Mouse (Mus musculus) natural killer cell, adult 2 months (primary cell): Measurements from ENCODE around the gene Smurf1.
A peak's percentile ranks its signal among the peaks of the same experiment; 100 is the strongest.

Experiments used
- DNase-seq, 2 experiments: peaks; one replicate each; pipeline ENCODE4 v3.0.0; 2022; ENCODE audit warnings: low spot score in 2 of 2

Gene Smurf1

GRCm38 (mm10) chr5:144965639-144966351 lies at the start of gene Smurf1:
Gene Smurf1 (minus strand): TSS chr5:144965847.
- peak; percentile 59 to 77 for DNase-seq

GRCm38 (mm10) chr5:145014278-145014677 lies 48.6 kb upstream of the Smurf1 start:
- DNase-seq = no peak

- DNase-seq = no peak
Measured at GRCm38 (mm10) chr5:145008878-145009659, 43.4 kb upstream of the Smurf1 start.

- DNase-seq = no peak
Measured at GRCm38 (mm10) chr5:145005596-145005995, 39.9 kb upstream of the Smurf1 start.

GRCm38 (mm10) chr5:145004495-145004894 lies 38.8 kb upstream of the Smurf1 start:
- no peak for DNase-seq

GRCm38 (mm10) chr5:145003362-145003761 lies 37.7 kb upstream of the Smurf1 start:
- DNase-seq = no peak

- no peak for DNase-seq
Measured at GRCm38 (mm10) chr5:144998491-144998890, 32.8 kb upstream of the Smurf1 start.

- no peak for DNase-seq
Measured at GRCm38 (mm10) chr5:144990481-144990880, 24.8 kb upstream of the Smurf1 start.

- DNase-seq = no peak
Measured at GRCm38 (mm10) chr5:144990051-144990450, 24.4 kb upstream of the Smurf1 start.

- DNase-seq = no peak
Measured at GRCm38 (mm10) chr5:144989061-144989405, 23.4 kb upstream of the Smurf1 start.

GRCm38 (mm10) chr5:144988340-144989060 lies 22.9 kb upstream of the Smurf1 start:
- no peak for DNase-seq

GRCm38 (mm10) chr5:144987561-144987960 lies 21.9 kb upstream of the Smurf1 start:
- no peak for DNase-seq

- DNase-seq = no peak
Measured at GRCm38 (mm10) chr5:144984839-144985238, 19.2 kb upstream of the Smurf1 start.

- DNase-seq = no peak
Measured at GRCm38 (mm10) chr5:144983227-144983626, 17.6 kb upstream of the Smurf1 start.

- DNase-seq = no peak
Measured at GRCm38 (mm10) chr5:144979110-144979509, 13.5 kb upstream of the Smurf1 start.

GRCm38 (mm10) chr5:144978533-144979107 lies 13.0 kb upstream of the Smurf1 start:
- no peak for DNase-seq

GRCm38 (mm10) chr5:144971266-144971665 lies 5.6 kb upstream of the Smurf1 start:
- no peak for DNase-seq

GRCm38 (mm10) chr5:144964872-144965638 lies 592 bp downstream of the Smurf1 start:
- peak; percentile 85 to 92 for DNase-seq

- no peak for DNase-seq
Measured at GRCm38 (mm10) chr5:144964465-144964864, 1.2 kb downstream of the Smurf1 start.

GRCm38 (mm10) chr5:144963817-144964261 lies 1.8 kb downstream of the Smurf1 start:
- peak; percentile 47 to 54 for DNase-seq

- peak in 1 of 2 experiments; percentile 2 for DNase-seq
Measured at GRCm38 (mm10) chr5:144963401-144963800, 2.2 kb downstream of the Smurf1 start.
